8 mouse cellular contexts compared by ENCODE assay signal in genomic region chr13:15464081-15464526, GRCm38 (mm10). TPM values are rescaled to one million over a fixed set of nuclear protein-coding genes. Genes with fewer than 3 reads are reported as not detected.
A peak's percentile ranks its signal among the peaks of the same experiment; 100 is the strongest.
DNase-seq lines count a peak whose midpoint lies in the region; ATAC-seq and TF ChIP-seq lines count a peak whose summit lies in the region.

No protein-coding gene starts in this region.

- H3K27ac ChIP-seq in layer of hippocampus, adult 2 months: peak overlapping the region; percentile 73
- peak overlapping the region; percentile 97 for H3K27ac ChIP-seq in intestine, embryonic 16.5 days (ENCODE audit: low read length)
- peak overlapping the region; percentile 99 for H3K27ac ChIP-seq in lung, embryonic 14.5 days (ENCODE audit: low read depth)

- peak; percentile 49 for ATAC-seq in granulocyte monocyte progenitor cell, adult 5-6 weeks (replicated peaks; ENCODE audit: poor library complexity, severe bottlenecking)
- ATAC-seq in intestine, embryonic 16.5 days: peak; percentile 15
- peak; percentile 9; the same call in 1 of the 2 replicates for ATAC-seq in lung, embryonic 14.5 days (ENCODE audit: insufficient read depth)

- H3K9me3 ChIP-seq in intestine, embryonic 16.5 days (ENCODE audit: control insufficient read depth, low read length): no peaks in the 10 kb centered on the region
- no peaks in the 10 kb centered on the region for H3K9me3 ChIP-seq in lung, embryonic 14.5 days (ENCODE audit: low read depth, low read length)

- under 1% methylated on average over 51 of the region's 51 CpGs for WGBS in intestine, embryonic 16.5 days
- WGBS in lung, embryonic 14.5 days: under 1% methylated on average over 45 of the region's 51 CpGs

- H3K9ac ChIP-seq in intestine, embryonic 16.5 days (ENCODE audit: low read depth, low read length): peak overlapping the region; percentile 84
- peak overlapping the region; percentile 96 for H3K9ac ChIP-seq in lung, embryonic 14.5 days

- H3K4me3 ChIP-seq in layer of hippocampus, adult 2 months: peak overlapping the region; percentile 60
- peak overlapping the region; percentile 76 for H3K4me3 ChIP-seq in intestine, embryonic 16.5 days (ENCODE audit: low read length)
- peak overlapping the region; percentile 90 for H3K4me3 ChIP-seq in lung, embryonic 14.5 days (ENCODE audit: low read depth, low read length)

- H3K36me3 ChIP-seq in intestine, embryonic 16.5 days (ENCODE audit: control insufficient read depth, insufficient read depth, low read length): no peaks in the 10 kb centered on the region
- no peaks in the 10 kb centered on the region for H3K36me3 ChIP-seq in lung, embryonic 14.5 days (ENCODE audit: insufficient read depth)

- DNase-seq in layer of hippocampus, adult 2 months (ENCODE audit: low spot score in 2 of 2): no peak
- no peak for DNase-seq in layer of hippocampus, adult 9-11 months
- peak; percentile 72 for DNase-seq in brain, embryonic 14.5 days (ENCODE audit: low read depth)
- DNase-seq in lung, embryonic 14.5 days: peak; percentile 73
- peak; percentile 41 for DNase-seq in ovary, postnatal 14 days (ENCODE audit: low spot score)
- DNase-seq in thymus, adult 18-20 months: no peak

- no peaks in the 10 kb centered on the region; the same call in 1 of the 2 replicates for H3K4me1 ChIP-seq in intestine, embryonic 16.5 days (ENCODE audit: control insufficient read depth, insufficient read depth, low read length)
- H3K4me1 ChIP-seq in lung, embryonic 14.5 days (ENCODE audit: insufficient read depth): peaks cover 13% of the 10 kb centered on the region

- TF ChIP-seq POLR2A in brain, embryonic 14.5 days (IDR thresholded peaks at IDR 0.05; ENCODE audit: borderline replicate concordance, extremely low read depth, insufficient read depth, insufficient read length, poor library complexity, severe bottlenecking): 0 out of 2 replicates have a peak, but pooled peaks have one; percentile 10

- TF ChIP-seq CTCF in layer of hippocampus, adult 2 months (conservative IDR thresholded peaks at IDR 0.05): no peak
- TF ChIP-seq CTCF in brain, embryonic 14.5 days (IDR thresholded peaks at IDR 0.05; ENCODE audit: borderline replicate concordance, extremely low read depth, insufficient read depth, insufficient read length): no peak
- no peak for TF ChIP-seq CTCF in lung, embryonic 14.5 days (IDR thresholded peaks at IDR 0.05; ENCODE audit: low read depth)

- H3K4me2 ChIP-seq in intestine, embryonic 16.5 days (ENCODE audit: low read depth, low read length): peak overlapping the region; percentile 83
- peak overlapping the region; percentile 65 for H3K4me2 ChIP-seq in lung, embryonic 14.5 days

- H3K27me3 ChIP-seq in intestine, embryonic 16.5 days (replicated peaks; ENCODE audit: control insufficient read depth, insufficient read depth, low read length): peaks cover 22% of the 10 kb centered on the region
- no peaks in the 10 kb centered on the region for H3K27me3 ChIP-seq in lung, embryonic 14.5 days (ENCODE audit: insufficient read depth, low read length)

RNA-seq across cellular contexts. Expression of gene Gli3, which starts 1.1 kb away (rescaled TPM):
- 10 to 100 TPM in 1 of 2 experiments, 1 to 10 TPM in 1; 9.6 to 10.1 TPM for total RNA-seq in layer of hippocampus, adult 2 months (2021)
- polyA plus RNA-seq in brain, embryonic 14.5 days (2012; rRNA removed): 10.3 and 12.5 TPM in 2 replicates
- total RNA-seq in granulocyte monocyte progenitor cell, adult 5-6 weeks (2014; fragmentation: Nextera tagmentation): not detected in 2 replicates
- total RNA-seq in granulocyte monocyte progenitor cell, adult 5-6 weeks (2017): not detected in 2 replicates
- polyA plus RNA-seq in intestine, embryonic 16.5 days (2015; fragmentation: Nextera tagmentation; extraction: Ambion mirVana): 7.7 and 8.9 TPM in 2 replicates
- 27.5 and 30.6 TPM in 2 replicates for polyA plus RNA-seq in lung, embryonic 14.5 days (2014; fragmentation: Nextera tagmentation; extraction: Ambion mirVana)

Comparison
In these comparisons a context has a peak if more than half of its experiments do, and no peak if none do; other contexts are left out.
1. DNase-seq: peak in brain, embryonic 14.5 days (single experiment), lung, embryonic 14.5 days (single experiment) and ovary, postnatal 14 days (single experiment); none in layer of hippocampus, adult 2 months (0 of 2), layer of hippocampus, adult 9-11 months (single experiment) and thymus, adult 18-20 months (0 of 2).
2. Peak in every context shown above with its lines, with median percentiles within 50 percentile points of each other: H3K27ac ChIP-seq, H3K4me3 ChIP-seq and ATAC-seq.